Mouse (Mus musculus): ENCODE results near the gene Nqo1. TPM values are rescaled to one million over a fixed set of nuclear protein-coding genes. Genes with fewer than 3 reads are reported as not detected.

The Nqo1 gene
- polyA plus RNA-seq, 1 experiment from 2014 or later, result 8.4 TPM

- peak; percentile 32 for DNase-seq
- no peaks in the 10 kb centered on the region for H3K9me3 ChIP-seq (ENCODE audit: low read length)
- no peak overlapping the region for H3K27ac ChIP-seq (ENCODE audit: low read depth)
- no peaks in the 10 kb centered on the region for H3K27me3 ChIP-seq (ENCODE audit: insufficient read depth, low read length)
- H3K4me1 ChIP-seq (ENCODE audit: insufficient read depth), result no peaks in the 10 kb centered on the region
- WGBS (ENCODE audit: insufficient replicate concordance), result 65% methylated on average over 5 of the region's 5 CpGs
- TF ChIP-seq EP300 (IDR thresholded peaks at IDR 0.05; ENCODE audit: low read depth) (no peak), CTCF (IDR thresholded peaks at IDR 0.05; ENCODE audit: low read depth) (peak; percentile 48)
- ATAC-seq, result no peak
- H3K4me2 ChIP-seq (ENCODE audit: low read depth, low read length), result no peak overlapping the region
- no peaks in the 10 kb centered on the region for H3K36me3 ChIP-seq (replicated peaks; ENCODE audit: insufficient read depth, low read length)
- no peak overlapping the region for H3K9ac ChIP-seq (replicated peaks)
- H3K4me3 ChIP-seq (ENCODE audit: low read depth, low read length), result no peak overlapping the region
Observed at GRCm38 (mm10) chr8:107387861-107388260, 15.1 kb downstream of the Nqo1 start.

- Histone ChIP-seq H3K4me1 (ENCODE audit: insufficient read depth) (no peaks in the 10 kb centered on the region), H3K9ac (replicated peaks) (no peak overlapping the region), H3K36me3 (replicated peaks; ENCODE audit: insufficient read depth, low read length) (no peaks in the 10 kb centered on the region), H3K4me3 (ENCODE audit: low read depth, low read length) (no peak overlapping the region), H3K27ac (ENCODE audit: low read depth) (no peak overlapping the region), H3K9me3 (ENCODE audit: low read length) (no peaks in the 10 kb centered on the region), H3K4me2 (ENCODE audit: low read depth, low read length) (no peak overlapping the region), H3K27me3 (ENCODE audit: insufficient read depth, low read length) (no peaks in the 10 kb centered on the region)
- TF ChIP-seq CTCF (IDR thresholded peaks at IDR 0.05; ENCODE audit: low read depth) (peak; percentile 82), EP300 (IDR thresholded peaks at IDR 0.05; ENCODE audit: low read depth) (no peak)
- peak; percentile 60 for ATAC-seq
- DNase-seq, result no peak
- 28% methylated on average over 3 of the region's 3 CpGs for WGBS (ENCODE audit: insufficient replicate concordance)
Observed at GRCm38 (mm10) chr8:107386642-107387041, 16.4 kb downstream of the Nqo1 start.

GRCm38 (mm10) chr8:107386171-107386570 lies 16.8 kb downstream of the Nqo1 start:
- H3K4me1 ChIP-seq (ENCODE audit: insufficient read depth), result no peaks in the 10 kb centered on the region
- DNase-seq (no peak), ATAC-seq (no peak; the same call in 1 of the 2 replicates)
- no peaks in the 10 kb centered on the region for H3K27me3 ChIP-seq (ENCODE audit: insufficient read depth, low read length)
- H3K9ac ChIP-seq (replicated peaks), result no peak overlapping the region
- 31% methylated on average over 5 of the region's 5 CpGs for WGBS (ENCODE audit: insufficient replicate concordance)
- H3K27ac ChIP-seq (ENCODE audit: low read depth), result no peak overlapping the region
- H3K9me3 ChIP-seq (ENCODE audit: low read length), result no peaks in the 10 kb centered on the region
- TF ChIP-seq EP300 (IDR thresholded peaks at IDR 0.05; ENCODE audit: low read depth), result no peak
- no peak overlapping the region for H3K4me2 ChIP-seq (ENCODE audit: low read depth, low read length)
- H3K4me3 ChIP-seq (ENCODE audit: low read depth, low read length), result no peak overlapping the region
- H3K36me3 ChIP-seq (replicated peaks; ENCODE audit: insufficient read depth, low read length), result no peaks in the 10 kb centered on the region

- no peak overlapping the region for H3K27ac ChIP-seq (ENCODE audit: low read depth)
- H3K4me1 ChIP-seq (ENCODE audit: insufficient read depth), result no peaks in the 10 kb centered on the region
- no peak overlapping the region for H3K4me2 ChIP-seq (ENCODE audit: low read depth, low read length)
- no peak overlapping the region for H3K9ac ChIP-seq (replicated peaks)
- no peak overlapping the region for H3K4me3 ChIP-seq (ENCODE audit: low read depth, low read length)
- no peak for TF ChIP-seq EP300 (IDR thresholded peaks at IDR 0.05; ENCODE audit: low read depth)
- no peak for TF ChIP-seq CTCF (IDR thresholded peaks at IDR 0.05; ENCODE audit: low read depth)
- no peaks in the 10 kb centered on the region for H3K9me3 ChIP-seq (ENCODE audit: low read length)
- DNase-seq (no peak), ATAC-seq (peak; percentile 12; the same call in 1 of the 2 replicates)
- H3K27me3 ChIP-seq (ENCODE audit: insufficient read depth, low read length), result no peaks in the 10 kb centered on the region
- WGBS (ENCODE audit: insufficient replicate concordance), result 84% methylated on average over 2 of the region's 2 CpGs
- no peaks in the 10 kb centered on the region for H3K36me3 ChIP-seq (replicated peaks; ENCODE audit: insufficient read depth, low read length)
Observed at GRCm38 (mm10) chr8:107385063-107385462, 17.9 kb downstream of the Nqo1 start.

GRCm38 (mm10) chr8:107384651-107385050 lies 18.4 kb downstream of the Nqo1 start:
- peak; percentile 23; the same call in 1 of the 2 replicates for ATAC-seq
- no peaks in the 10 kb centered on the region for H3K36me3 ChIP-seq (replicated peaks; ENCODE audit: insufficient read depth, low read length)
- no peak overlapping the region for H3K4me2 ChIP-seq (ENCODE audit: low read depth, low read length)
- H3K27me3 ChIP-seq (ENCODE audit: insufficient read depth, low read length), result no peaks in the 10 kb centered on the region
- no peak for DNase-seq
- H3K9ac ChIP-seq (replicated peaks), result no peak overlapping the region
- TF ChIP-seq CTCF (IDR thresholded peaks at IDR 0.05; ENCODE audit: low read depth) (no peak), EP300 (IDR thresholded peaks at IDR 0.05; ENCODE audit: low read depth) (no peak)
- WGBS (ENCODE audit: insufficient replicate concordance), result 57% methylated on average over 5 of the region's 5 CpGs
- no peak overlapping the region for H3K27ac ChIP-seq (ENCODE audit: low read depth)
- H3K4me1 ChIP-seq (ENCODE audit: insufficient read depth), result no peaks in the 10 kb centered on the region
- no peaks in the 10 kb centered on the region for H3K9me3 ChIP-seq (ENCODE audit: low read length)
- H3K4me3 ChIP-seq (ENCODE audit: low read depth, low read length), result no peak overlapping the region

GRCm38 (mm10) chr8:107382898-107383297 lies 20.1 kb downstream of the Nqo1 start:
- TF ChIP-seq CTCF (IDR thresholded peaks at IDR 0.05; ENCODE audit: low read depth) (no peak), EP300 (IDR thresholded peaks at IDR 0.05; ENCODE audit: low read depth) (no peak)
- Histone ChIP-seq H3K9me3 (ENCODE audit: low read length) (no peaks in the 10 kb centered on the region), H3K27ac (ENCODE audit: low read depth) (no peak overlapping the region), H3K9ac (replicated peaks) (no peak overlapping the region), H3K4me3 (ENCODE audit: low read depth, low read length) (no peak overlapping the region), H3K27me3 (ENCODE audit: insufficient read depth, low read length) (no peaks in the 10 kb centered on the region), H3K4me2 (ENCODE audit: low read depth, low read length) (no peak overlapping the region), H3K4me1 (ENCODE audit: insufficient read depth) (no peaks in the 10 kb centered on the region), H3K36me3 (replicated peaks; ENCODE audit: insufficient read depth, low read length) (peaks cover 6% of the 10 kb centered on the region; the same call in 1 of the 2 replicates)
- WGBS (ENCODE audit: insufficient replicate concordance), result 45% methylated on average over 4 of the region's 4 CpGs
- ATAC-seq, result no peak
- no peak for DNase-seq

GRCm38 (mm10) chr8:107381666-107382065 lies 21.3 kb downstream of the Nqo1 start:
- Histone ChIP-seq H3K4me1 (ENCODE audit: insufficient read depth) (no peaks in the 10 kb centered on the region), H3K9me3 (ENCODE audit: low read length) (no peaks in the 10 kb centered on the region), H3K4me2 (ENCODE audit: low read depth, low read length) (no peak overlapping the region), H3K27me3 (ENCODE audit: insufficient read depth, low read length) (no peaks in the 10 kb centered on the region), H3K4me3 (ENCODE audit: low read depth, low read length) (no peak overlapping the region), H3K36me3 (replicated peaks; ENCODE audit: insufficient read depth, low read length) (peaks cover 8% of the 10 kb centered on the region; the same call in 1 of the 2 replicates), H3K27ac (ENCODE audit: low read depth) (no peak overlapping the region), H3K9ac (replicated peaks) (no peak overlapping the region)
- 82% methylated on average over 4 of the region's 4 CpGs for WGBS (ENCODE audit: insufficient replicate concordance)
- ATAC-seq (no peak), DNase-seq (no peak)
- TF ChIP-seq CTCF (IDR thresholded peaks at IDR 0.05; ENCODE audit: low read depth), result no peak
- no peak for TF ChIP-seq EP300 (IDR thresholded peaks at IDR 0.05; ENCODE audit: low read depth)

All from liver, postnatal 0 days (tissue).